Mouse (Mus musculus): ENCODE measurements around the gene Hoxd11.
A peak's percentile ranks its signal among the peaks of the same experiment; 100 is the strongest.

DNA sequence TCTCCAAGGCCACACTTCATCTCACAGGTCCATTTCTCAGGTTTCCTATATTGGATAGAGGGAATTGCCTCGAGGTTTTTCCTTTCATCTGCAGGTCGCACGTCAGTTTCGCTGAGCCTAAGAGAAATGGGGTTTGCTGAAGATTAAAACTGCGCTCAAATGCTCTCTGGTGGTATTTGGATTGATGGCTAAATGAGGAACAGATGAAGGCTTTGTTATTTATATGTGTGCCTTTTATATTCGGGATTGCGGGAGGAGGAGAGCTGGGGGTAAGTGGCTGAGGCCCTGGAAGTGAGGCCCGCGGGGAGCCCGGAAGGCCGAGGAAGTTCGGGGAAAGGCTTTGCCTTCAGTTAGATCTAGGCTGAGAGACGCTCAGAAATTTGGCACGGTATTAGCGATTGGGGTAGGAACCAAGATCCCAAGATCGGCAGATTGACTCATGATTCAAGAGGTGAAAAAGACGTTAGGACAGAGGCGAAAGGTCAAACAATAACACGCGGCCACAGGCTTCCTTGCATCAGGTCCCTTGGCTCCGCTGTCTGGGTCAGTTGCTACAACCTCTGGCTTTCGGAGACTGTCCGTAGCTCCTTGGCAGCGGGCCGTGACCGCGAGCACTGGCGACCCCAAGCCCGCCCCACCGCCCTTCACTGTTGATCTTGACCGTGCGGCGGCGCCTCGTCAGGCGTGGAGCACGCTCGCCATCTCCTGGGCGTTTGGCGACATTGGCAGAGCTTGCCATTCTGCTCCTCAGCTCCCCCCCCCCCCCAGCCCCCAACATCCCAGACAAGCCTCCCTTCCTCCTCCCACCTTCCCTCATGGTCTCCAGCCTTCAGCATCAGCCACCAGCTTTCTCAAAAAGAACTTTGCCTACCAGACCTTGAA, 6.6 kb upstream of the Hoxd11 start:
- peak; percentile 73 for TF ChIP-seq CTCF (IDR thresholded peaks at IDR 0.05; ENCODE audit: low read depth)
- no peak for TF ChIP-seq EP300 (IDR thresholded peaks at IDR 0.05; ENCODE audit: low read depth)
